Mouse (Mus musculus): Measurements from ENCODE around the gene Rnd3. TPM values are rescaled to one million over a fixed set of nuclear protein-coding genes. Genes with fewer than 3 reads are reported as not detected.

The Rnd3 gene
- polyA plus RNA-seq, 1 experiment from 2014 or later = 53.8 TPM

- Histone ChIP-seq H3K27me3 (replicated peaks; ENCODE audit: control insufficient read depth, insufficient read depth, low read length) (no peaks in the 10 kb centered on the region), H3K9me3 (ENCODE audit: control insufficient read depth, low read length) (no peaks in the 10 kb centered on the region), H3K4me2 (ENCODE audit: low read depth, low read length) (no peak overlapping the region), H3K4me3 (ENCODE audit: low read length) (no peak overlapping the region), H3K9ac (ENCODE audit: low read depth, low read length) (no peak overlapping the region), H3K4me1 (ENCODE audit: control insufficient read depth, insufficient read depth, low read length) (no peaks in the 10 kb centered on the region; the same call in 1 of the 2 replicates), H3K27ac (ENCODE audit: low read length) (no peak overlapping the region), H3K36me3 (ENCODE audit: control insufficient read depth, insufficient read depth, low read length) (no peaks in the 10 kb centered on the region)
- 44% methylated on average over 8 of the region's 8 CpGs for WGBS
- ATAC-seq = no peak
Observed at GRCm38 (mm10) chr2:51090049-51090448, 58.9 kb downstream of the Rnd3 start.

- Histone ChIP-seq H3K27ac (ENCODE audit: low read length) (no peak overlapping the region), H3K36me3 (ENCODE audit: control insufficient read depth, insufficient read depth, low read length) (no peaks in the 10 kb centered on the region), H3K9ac (ENCODE audit: low read depth, low read length) (no peak overlapping the region), H3K4me3 (ENCODE audit: low read length) (no peak overlapping the region), H3K27me3 (replicated peaks; ENCODE audit: control insufficient read depth, insufficient read depth, low read length) (no peaks in the 10 kb centered on the region), H3K9me3 (ENCODE audit: control insufficient read depth, low read length) (no peaks in the 10 kb centered on the region), H3K4me2 (ENCODE audit: low read depth, low read length) (no peak overlapping the region), H3K4me1 (ENCODE audit: control insufficient read depth, insufficient read depth, low read length) (no peaks in the 10 kb centered on the region; the same call in 1 of the 2 replicates)
- ATAC-seq = no peak
- 87% methylated on average over 11 of the region's 11 CpGs for WGBS
Observed at GRCm38 (mm10) chr2:51088843-51089573, 59.9 kb downstream of the Rnd3 start.

GRCm38 (mm10) chr2:51088123-51088453 lies 60.8 kb downstream of the Rnd3 start:
- Histone ChIP-seq H3K27ac (ENCODE audit: low read length) (no peak overlapping the region), H3K4me2 (ENCODE audit: low read depth, low read length) (no peak overlapping the region), H3K4me1 (ENCODE audit: control insufficient read depth, insufficient read depth, low read length) (no peaks in the 10 kb centered on the region; the same call in 1 of the 2 replicates), H3K9ac (ENCODE audit: low read depth, low read length) (no peak overlapping the region), H3K36me3 (ENCODE audit: control insufficient read depth, insufficient read depth, low read length) (no peaks in the 10 kb centered on the region), H3K9me3 (ENCODE audit: control insufficient read depth, low read length) (no peaks in the 10 kb centered on the region), H3K4me3 (ENCODE audit: low read length) (no peak overlapping the region), H3K27me3 (replicated peaks; ENCODE audit: control insufficient read depth, insufficient read depth, low read length) (no peaks in the 10 kb centered on the region)
- WGBS = 77% methylated on average over 3 of the region's 3 CpGs
- no peak for ATAC-seq

- no peak overlapping the region for H3K4me2 ChIP-seq (ENCODE audit: low read depth, low read length)
- H3K4me3 ChIP-seq (ENCODE audit: low read length) = no peak overlapping the region
- WGBS = 60% methylated on average over 12 of the region's 12 CpGs
- no peaks in the 10 kb centered on the region; the same call in 1 of the 2 replicates for H3K4me1 ChIP-seq (ENCODE audit: control insufficient read depth, insufficient read depth, low read length)
- no peaks in the 10 kb centered on the region for H3K27me3 ChIP-seq (replicated peaks; ENCODE audit: control insufficient read depth, insufficient read depth, low read length)
- H3K9me3 ChIP-seq (ENCODE audit: control insufficient read depth, low read length) = no peaks in the 10 kb centered on the region
- no peak for ATAC-seq
- H3K27ac ChIP-seq (ENCODE audit: low read length) = no peak overlapping the region
- H3K9ac ChIP-seq (ENCODE audit: low read depth, low read length) = no peak overlapping the region
- no peaks in the 10 kb centered on the region for H3K36me3 ChIP-seq (ENCODE audit: control insufficient read depth, insufficient read depth, low read length)
Observed at GRCm38 (mm10) chr2:51087307-51088122, 61.4 kb downstream of the Rnd3 start.

DNA sequence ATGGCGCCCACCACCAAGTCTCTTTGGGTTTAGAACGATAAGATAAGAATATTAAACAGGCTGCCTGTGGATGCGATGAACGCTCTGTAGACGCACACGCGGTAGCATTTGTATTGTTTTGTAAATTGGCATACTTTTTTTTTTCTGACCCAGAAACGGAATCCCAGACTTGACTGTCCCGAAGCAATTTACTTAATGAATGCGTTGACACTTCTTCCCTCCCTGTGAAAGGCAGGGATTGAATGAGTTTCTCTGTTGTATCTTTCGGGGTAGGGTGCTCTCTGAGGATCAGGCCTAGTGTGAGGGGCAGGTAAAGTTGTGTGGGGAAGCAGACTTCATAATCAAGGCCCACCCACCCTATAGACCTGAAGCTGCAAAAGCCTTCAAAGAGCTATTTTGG lies 63.8 kb downstream of the Rnd3 start:
- no peaks in the 10 kb centered on the region for H3K9me3 ChIP-seq (ENCODE audit: control insufficient read depth, low read length)
- no peak overlapping the region for H3K9ac ChIP-seq (ENCODE audit: low read depth, low read length)
- H3K4me2 ChIP-seq (ENCODE audit: low read depth, low read length) = no peak overlapping the region
- 79% methylated on average over 11 of the region's 11 CpGs for WGBS
- H3K27ac ChIP-seq (ENCODE audit: low read length) = no peak overlapping the region
- H3K4me3 ChIP-seq (ENCODE audit: low read length) = no peak overlapping the region
- no peaks in the 10 kb centered on the region for H3K27me3 ChIP-seq (replicated peaks; ENCODE audit: control insufficient read depth, insufficient read depth, low read length)
- H3K4me1 ChIP-seq (ENCODE audit: control insufficient read depth, insufficient read depth, low read length) = no peaks in the 10 kb centered on the region; the same call in 1 of the 2 replicates
- H3K36me3 ChIP-seq (ENCODE audit: control insufficient read depth, insufficient read depth, low read length) = no peaks in the 10 kb centered on the region
- ATAC-seq = no peak

DNA sequence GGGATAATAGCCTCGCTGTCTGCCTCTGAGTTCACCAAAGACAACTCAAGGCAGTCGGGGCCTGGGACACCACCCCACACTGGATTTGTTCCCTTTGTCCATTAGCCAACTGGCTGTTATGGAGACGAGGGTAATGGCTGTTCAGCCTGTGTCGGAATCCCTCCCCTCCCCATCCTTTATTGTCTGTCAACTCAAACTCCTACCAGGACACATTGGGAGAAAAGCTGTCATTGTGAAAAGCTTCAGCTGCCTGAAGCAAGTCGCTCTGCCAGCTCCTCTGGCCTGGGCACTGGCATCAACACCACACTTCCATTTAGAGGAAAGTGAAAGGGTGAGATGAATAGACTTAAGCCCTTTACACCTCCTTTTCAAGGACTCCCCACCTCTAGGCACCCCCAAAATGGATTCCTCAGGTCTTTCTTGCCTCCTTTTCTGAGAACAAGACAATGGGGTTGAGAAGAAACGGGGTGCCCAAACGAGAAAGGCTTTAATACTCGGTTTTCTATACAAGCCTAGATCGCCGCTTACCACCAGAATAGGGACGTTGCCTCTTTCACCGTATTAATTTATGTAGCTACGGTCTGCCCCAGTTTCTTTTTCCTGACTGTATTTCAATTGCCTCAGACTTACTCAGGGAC lies 66.1 kb downstream of the Rnd3 start:
- no peak for ATAC-seq
- WGBS = 83% methylated on average over 13 of the region's 13 CpGs
- Histone ChIP-seq H3K9ac (ENCODE audit: low read depth, low read length) (no peak overlapping the region), H3K4me3 (ENCODE audit: low read length) (no peak overlapping the region), H3K4me2 (ENCODE audit: low read depth, low read length) (no peak overlapping the region), H3K4me1 (ENCODE audit: control insufficient read depth, insufficient read depth, low read length) (no peaks in the 10 kb centered on the region), H3K27ac (ENCODE audit: low read length) (no peak overlapping the region), H3K9me3 (ENCODE audit: control insufficient read depth, low read length) (no peaks in the 10 kb centered on the region), H3K36me3 (ENCODE audit: control insufficient read depth, insufficient read depth, low read length) (no peaks in the 10 kb centered on the region), H3K27me3 (replicated peaks; ENCODE audit: control insufficient read depth, insufficient read depth, low read length) (no peaks in the 10 kb centered on the region)
